In the genomic region with DNA sequence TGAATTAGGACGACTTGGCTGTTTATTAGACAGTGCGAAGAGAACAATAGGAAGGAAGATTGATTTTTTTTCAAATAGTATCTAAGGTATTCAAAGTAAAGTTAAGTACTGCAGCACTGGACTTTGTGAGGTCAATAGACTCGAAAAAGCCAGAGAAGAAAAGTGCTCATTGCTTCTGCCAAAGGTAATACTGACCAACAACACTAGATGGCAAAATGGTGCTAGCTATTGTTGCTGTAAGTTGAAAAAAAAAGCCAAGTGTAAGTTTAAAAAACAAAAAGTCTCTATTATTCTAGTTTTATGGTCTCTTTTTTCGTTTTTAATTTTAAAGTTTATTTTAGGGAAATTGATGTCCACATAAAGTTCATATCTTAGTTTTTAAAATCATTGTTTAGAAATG, we compare ENCODE assay signal across 7 mouse cellular contexts.
DNase-seq lines count a peak whose midpoint lies in the region; ATAC-seq and TF ChIP-seq lines count a peak whose summit lies in the region.

No protein-coding gene starts in this region.

- ATAC-seq in intestine, postnatal 0 days: no peak
- ATAC-seq in intestine, embryonic 16.5 days: no peak

- H3K9me3 ChIP-seq in intestine, postnatal 0 days (ENCODE audit: control insufficient read depth): no peaks in the 10 kb centered on the region
- no peaks in the 10 kb centered on the region for H3K9me3 ChIP-seq in intestine, embryonic 16.5 days (ENCODE audit: control insufficient read depth, low read length)

- no peak overlapping the region for H3K4me2 ChIP-seq in intestine, postnatal 0 days (replicated peaks; ENCODE audit: low read depth)
- H3K4me2 ChIP-seq in intestine, embryonic 16.5 days (ENCODE audit: low read depth, low read length): no peak overlapping the region

- peak; percentile 6 for DNase-seq in ovary, postnatal 14 days (ENCODE audit: low spot score)
- no peak for DNase-seq in ovary, postnatal 10 days (ENCODE audit: low spot score)
- DNase-seq in embryo, embryonic 10.5 days (ENCODE audit: low spot score): peak; percentile 58
- DNase-seq in right cerebral cortex, postnatal 4 days: no peak
- DNase-seq in cerebellum, adult 11 months: no peak

- no peaks in the 10 kb centered on the region for H3K27me3 ChIP-seq in intestine, postnatal 0 days (replicated peaks; ENCODE audit: control insufficient read depth, insufficient read depth, low read length)
- H3K27me3 ChIP-seq in intestine, embryonic 16.5 days (replicated peaks; ENCODE audit: control insufficient read depth, insufficient read depth, low read length): no peaks in the 10 kb centered on the region

- 22% methylated on average over 4 of the region's 4 CpGs for WGBS in intestine, postnatal 0 days
- 17% methylated on average over 4 of the region's 4 CpGs for WGBS in intestine, embryonic 16.5 days

- no peak overlapping the region for H3K9ac ChIP-seq in intestine, postnatal 0 days (ENCODE audit: low read depth, low read length)
- no peak overlapping the region for H3K9ac ChIP-seq in intestine, embryonic 16.5 days (ENCODE audit: low read depth, low read length)

- TF ChIP-seq CTCF in intestine, postnatal 0 days (IDR thresholded peaks at IDR 0.05; ENCODE audit: low read depth): peak; percentile 69

- no peak overlapping the region for H3K27ac ChIP-seq in intestine, postnatal 0 days (ENCODE audit: low read depth, low read length)
- H3K27ac ChIP-seq in intestine, embryonic 16.5 days (ENCODE audit: low read length): no peak overlapping the region

- H3K4me3 ChIP-seq in intestine, postnatal 0 days (ENCODE audit: low read depth, low read length): no peak overlapping the region
- no peak overlapping the region for H3K4me3 ChIP-seq in intestine, embryonic 16.5 days (ENCODE audit: low read length)

- no peaks in the 10 kb centered on the region for H3K36me3 ChIP-seq in intestine, postnatal 0 days (ENCODE audit: control insufficient read depth, insufficient read depth)
- no peaks in the 10 kb centered on the region for H3K36me3 ChIP-seq in intestine, embryonic 16.5 days (ENCODE audit: control insufficient read depth, insufficient read depth, low read length)

- no peaks in the 10 kb centered on the region for H3K4me1 ChIP-seq in intestine, postnatal 0 days (replicated peaks; ENCODE audit: control insufficient read depth, insufficient read depth, low read length)
- no peaks in the 10 kb centered on the region for H3K4me1 ChIP-seq in intestine, embryonic 16.5 days (ENCODE audit: control insufficient read depth, insufficient read depth, low read length)

Comparison
In these comparisons a context has a peak if more than half of its experiments do, and no peak if none do; other contexts are left out.
1. DNase-seq: peak in ovary, postnatal 14 days (single experiment) and embryo, embryonic 10.5 days (single experiment); none in ovary, postnatal 10 days (single experiment), right cerebral cortex, postnatal 4 days (single experiment) and cerebellum, adult 11 months (single experiment).